Mouse (Mus musculus): ENCODE data around the gene Mpg.

GRCm38 (mm10) chr11:32184469-32184868 lies 41.8 kb upstream of the Mpg start:
- TF ChIP-seq POLR2A (IDR thresholded peaks at IDR 0.05; ENCODE audit: low read depth, low read length) (no peak), CTCF (IDR thresholded peaks at IDR 0.05; ENCODE audit: extremely low read depth, insufficient read depth, insufficient read length, insufficient replicate concordance) (no peak)

All from spleen, adult 2 months (tissue).